In the genomic region with DNA sequence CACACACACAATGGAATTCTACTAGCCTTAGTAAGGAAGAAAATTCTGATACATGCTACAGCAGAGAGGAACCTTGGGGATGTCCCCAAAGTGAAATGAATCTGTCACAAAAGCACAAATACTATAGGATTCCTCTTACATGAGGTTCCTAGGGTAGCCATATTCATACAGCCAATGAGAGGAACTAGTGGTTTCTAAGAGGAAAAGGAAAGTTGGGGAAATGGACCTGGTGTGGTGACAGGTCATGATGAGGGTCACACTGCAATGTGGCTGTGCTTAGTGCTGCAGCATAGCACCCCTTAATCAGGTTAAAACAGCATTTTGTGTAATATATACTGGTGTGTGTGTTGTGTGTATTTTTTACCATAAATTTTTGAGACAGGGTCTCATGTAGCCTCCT, we compare ENCODE assay signal across 28 mouse cellular contexts.
"Had no signal": no experiment of that assay in that cellular context is flagged by ENCODE, and none has a peak within 500 bp of the region (broad histone marks: within the 10 kb centered on the region; RNA-seq: fewer than 3 reads in every experiment).

No protein-coding gene starts in this region.

- H3K4me1 ChIP-seq: hindbrain, embryonic 10.5 days; hindbrain, embryonic 12.5 days; kidney, embryonic 15.5 days; limb, embryonic 13.5 days; limb, embryonic 15.5 days; liver, embryonic 12.5 days had no signal

- DNase-seq: gastrocnemius, adult 2 months; gastrocnemius, postnatal 10 days; gastrocnemius, postnatal 25 days; heart, adult 11 months; heart, adult 2 months; heart, postnatal 10 days; heart, postnatal 4 days; kidney, adult 11 months; kidney, adult 2 months; kidney, adult 9 months; kidney, postnatal 14 days; kidney, postnatal 36 days; layer of hippocampus, adult 9-11 months; layer of hippocampus, postnatal 36 days; left cerebral cortex, postnatal 4 days had no signal

- ATAC-seq: hindbrain, embryonic 16.5 days; intestine, embryonic 16.5 days; liver, embryonic 12.5 days had no signal

- H3K4me3 ChIP-seq: gastrocnemius, adult 2 months; heart, adult 2 months; heart, embryonic 10.5 days; heart, embryonic 12.5 days; hindbrain, embryonic 10.5 days; hindbrain, embryonic 12.5 days; kidney, embryonic 15.5 days; limb, embryonic 13.5 days; limb, embryonic 15.5 days; liver, embryonic 12.5 days had no signal

- H3K4me2 ChIP-seq: heart, embryonic 12.5 days; hindbrain, embryonic 12.5 days; hindbrain, embryonic 14.5 days; kidney, embryonic 15.5 days; limb, embryonic 13.5 days; limb, embryonic 15.5 days; liver, embryonic 12.5 days had no signal

- H3K36me3 ChIP-seq: heart, embryonic 10.5 days; heart, embryonic 12.5 days; hindbrain, embryonic 10.5 days; hindbrain, embryonic 12.5 days; kidney, embryonic 15.5 days; limb, embryonic 13.5 days; limb, embryonic 15.5 days; liver, embryonic 12.5 days had no signal

- H3K27ac ChIP-seq: gastrocnemius, adult 2 months; heart, adult 2 months; heart, embryonic 10.5 days; hindbrain, embryonic 10.5 days; hindbrain, embryonic 12.5 days; hindbrain, embryonic 14.5 days; kidney, embryonic 15.5 days; kidney, postnatal 0 days; limb, embryonic 13.5 days; limb, embryonic 15.5 days; liver, embryonic 12.5 days; liver, embryonic 14.5 days had no signal

- H3K27me3 ChIP-seq: heart, embryonic 12.5 days; hindbrain, embryonic 12.5 days; kidney, embryonic 15.5 days; limb, embryonic 13.5 days; limb, embryonic 15.5 days; liver, embryonic 12.5 days had no signal

- H3K9me3 ChIP-seq: heart, embryonic 10.5 days; heart, embryonic 12.5 days; hindbrain, embryonic 10.5 days; hindbrain, embryonic 12.5 days; kidney, embryonic 15.5 days; limb, embryonic 13.5 days; limb, embryonic 15.5 days; liver, embryonic 12.5 days had no signal

- H3K9ac ChIP-seq: heart, embryonic 12.5 days; hindbrain, embryonic 12.5 days; hindbrain, embryonic 14.5 days; kidney, embryonic 15.5 days; limb, embryonic 13.5 days; limb, embryonic 15.5 days; liver, embryonic 12.5 days; liver, embryonic 14.5 days had no signal
